Mouse (Mus musculus): Measurements from ENCODE around the gene Tbc1d12.
A peak's percentile ranks its signal among the peaks of the same experiment; 100 is the strongest.
"Not testable (repeated sequence)": the region's sequence is repeated elsewhere in the genome, so short reads cannot be mapped to it uniquely, and the experiment has no call there.

Tbc1d12 gene

DNA sequence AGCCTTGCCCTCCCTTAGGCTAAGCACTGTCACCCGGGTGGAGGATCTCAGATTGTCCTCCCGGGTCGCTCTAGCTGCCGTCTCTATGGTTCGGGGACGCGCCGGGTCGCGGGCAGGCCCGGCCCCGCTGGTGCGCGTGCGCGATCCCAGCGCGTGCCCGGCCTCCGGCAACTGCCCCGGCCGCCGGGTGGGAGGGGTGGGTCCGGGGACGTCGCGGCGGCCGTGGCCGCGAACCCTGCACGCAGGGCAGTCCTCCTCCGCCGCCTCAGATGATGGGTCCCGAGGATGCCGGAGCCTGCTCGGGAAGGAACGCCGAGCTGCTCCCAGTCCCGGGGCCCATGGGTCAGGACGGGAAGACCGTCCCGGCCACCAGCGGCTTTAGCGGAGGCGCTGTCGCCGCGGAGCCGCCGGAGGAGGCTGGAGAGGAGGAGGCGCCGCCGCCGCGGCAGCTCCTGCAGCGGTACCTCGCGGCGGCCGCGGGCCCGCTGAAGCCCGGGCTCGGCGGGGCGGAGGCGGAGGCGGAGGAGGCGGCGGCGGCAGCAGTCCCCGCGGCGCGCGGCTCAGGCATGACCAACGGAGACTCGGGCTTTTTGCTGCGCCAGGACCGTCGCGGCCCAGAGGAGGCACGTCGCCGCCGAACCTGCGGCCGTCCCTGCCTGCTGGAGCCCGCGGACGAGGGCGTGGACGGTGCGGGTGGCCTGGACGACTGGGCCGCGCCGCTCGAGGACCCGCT lies at the start of gene Tbc1d12:
TSS of gene Tbc1d12 (plus strand) at position 142 of the 733 bp plus-strand sequence.
- peak; percentile 92 for DNase-seq

- no peak for DNase-seq
These were observed 48.6 kb upstream of the Tbc1d12 start for GRCm38 (mm10) chr19:38787756-38788155.

DNA sequence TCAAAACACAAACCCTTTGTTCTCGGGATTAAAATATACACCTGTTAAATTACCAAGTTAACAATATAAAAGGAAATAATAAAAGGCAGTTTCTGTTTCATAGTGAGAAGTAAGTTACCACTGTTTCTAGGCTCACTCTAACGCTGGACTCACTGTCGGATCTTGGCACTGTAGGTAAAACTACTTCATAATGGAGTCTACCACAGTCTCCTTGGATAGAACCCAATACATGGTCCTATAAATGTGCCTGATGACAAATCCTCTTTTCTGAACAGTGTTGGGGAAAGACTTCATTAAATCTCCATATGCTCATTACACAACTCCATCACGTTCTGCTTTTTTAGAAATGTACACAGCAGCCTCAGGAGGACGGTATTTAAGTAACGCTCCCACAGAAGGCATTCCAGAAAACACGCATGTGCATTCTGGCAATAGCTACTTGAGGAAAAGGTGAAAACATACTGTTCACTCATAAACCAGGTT lies 42.8 kb upstream of the Tbc1d12 start:
- DNase-seq, result no peak

GRCm38 (mm10) chr19:38796546-38796945 lies 39.8 kb upstream of the Tbc1d12 start:
- DNase-seq, result no peak

GRCm38 (mm10) chr19:38798291-38798690 lies 38.1 kb upstream of the Tbc1d12 start:
- no peak for DNase-seq

GRCm38 (mm10) chr19:38798801-38799200 lies 37.6 kb upstream of the Tbc1d12 start:
- DNase-seq, result no peak

- DNase-seq, result no peak
These were observed 18.2 kb upstream of the Tbc1d12 start for GRCm38 (mm10) chr19:38818191-38818590.

DNA sequence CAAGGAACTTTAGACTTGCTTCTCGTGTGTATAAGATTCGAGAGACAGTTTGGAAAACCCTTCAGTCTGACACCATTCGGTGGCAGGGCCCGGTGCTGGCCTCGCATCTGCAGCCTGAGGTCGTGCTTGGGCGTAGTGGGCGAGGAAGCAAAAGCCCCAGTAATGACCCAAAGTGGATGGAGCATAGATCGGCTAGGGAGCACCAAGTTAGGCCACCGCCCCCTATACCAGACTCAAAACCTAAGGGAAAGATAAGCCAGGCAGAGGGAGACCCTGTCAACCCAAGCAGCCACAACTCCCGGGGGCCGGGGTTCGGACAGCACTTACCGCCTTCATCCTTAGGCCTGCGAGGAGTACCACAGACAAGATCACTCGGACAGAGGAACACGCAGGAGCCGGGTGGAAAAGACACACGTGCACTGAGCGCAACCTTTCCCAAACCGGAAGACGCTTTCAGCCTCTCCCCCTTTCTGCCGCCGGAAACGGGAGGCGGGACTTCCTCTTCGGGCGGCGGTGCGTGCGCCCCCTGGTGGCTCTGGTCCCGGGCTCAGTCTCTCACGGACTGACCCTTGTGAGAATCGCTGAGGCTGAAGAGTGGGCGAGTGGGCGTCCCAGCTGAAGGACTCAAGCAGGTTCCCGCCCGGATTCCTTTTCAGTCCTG lies 17.5 kb upstream of the Tbc1d12 start, which contains the start of gene Noc3l:
TSS of gene Noc3l (minus strand) at position 472 of the 661 bp plus-strand sequence.
- peak; percentile 91 for DNase-seq

DNA sequence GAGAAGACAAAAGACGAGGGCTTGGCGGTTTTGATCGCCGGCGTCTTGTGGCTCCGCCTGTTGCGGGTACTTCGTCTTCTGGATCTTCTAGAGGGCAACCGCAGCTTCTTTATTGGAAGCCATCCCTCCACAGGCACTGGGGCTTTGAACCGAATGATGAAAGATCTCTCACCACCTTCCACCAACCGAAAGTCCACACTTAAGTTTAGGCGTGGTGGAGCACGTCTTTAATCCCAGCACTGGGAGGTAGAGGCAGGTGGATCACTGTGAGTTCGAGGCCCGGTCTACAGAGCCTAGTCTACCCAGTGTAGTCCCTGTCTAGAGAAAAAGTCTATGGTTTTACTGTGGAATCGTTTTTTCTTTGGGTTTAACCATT lies 17.0 kb upstream of the Tbc1d12 start:
- no peak for DNase-seq

GRCm38 (mm10) chr19:38820186-38820804 lies 16.1 kb upstream of the Tbc1d12 start:
- no peak for DNase-seq

DNA sequence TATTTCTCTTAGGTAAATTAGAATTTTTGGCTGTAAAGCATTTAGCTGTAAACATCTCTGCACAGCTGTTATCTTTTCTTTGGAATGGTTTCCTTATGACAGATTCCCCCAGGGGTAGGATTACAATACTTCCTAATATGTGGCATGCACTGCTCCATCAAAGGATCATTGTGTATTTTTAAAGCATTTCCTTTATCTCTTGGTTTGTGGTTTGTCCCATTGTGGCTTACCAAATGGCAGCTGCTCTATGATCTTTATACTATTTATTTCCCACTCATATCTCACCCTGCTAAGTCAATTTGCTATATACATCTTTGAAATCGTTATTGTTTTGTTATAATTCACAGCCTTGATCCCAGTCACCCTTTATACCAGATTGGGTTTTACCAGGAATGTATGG lies 3.2 kb upstream of the Tbc1d12 start:
- DNase-seq, result no peak

DNA sequence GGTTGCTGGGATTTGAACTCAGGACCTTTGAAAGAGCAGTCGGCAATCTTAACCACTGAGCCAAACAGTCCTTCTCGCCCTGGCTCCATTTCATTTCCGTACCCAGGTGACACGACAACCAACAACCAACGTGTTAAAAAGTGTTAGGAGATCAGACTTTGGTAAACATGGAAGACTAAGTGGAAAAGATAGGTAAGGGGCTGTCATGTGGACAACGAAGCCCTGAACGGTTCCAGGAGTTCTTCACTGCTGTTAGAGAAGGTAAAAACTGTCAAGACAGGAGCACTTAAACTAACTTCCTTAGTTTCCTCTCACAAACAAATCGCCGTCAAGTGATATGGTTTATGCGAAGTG lies 318 bp upstream of the Tbc1d12 start:
- DNase-seq, result no peak

GRCm38 (mm10) chr19:38837171-38837641 lies 827 bp downstream of the Tbc1d12 start:
- peak; percentile 51 for DNase-seq

DNA sequence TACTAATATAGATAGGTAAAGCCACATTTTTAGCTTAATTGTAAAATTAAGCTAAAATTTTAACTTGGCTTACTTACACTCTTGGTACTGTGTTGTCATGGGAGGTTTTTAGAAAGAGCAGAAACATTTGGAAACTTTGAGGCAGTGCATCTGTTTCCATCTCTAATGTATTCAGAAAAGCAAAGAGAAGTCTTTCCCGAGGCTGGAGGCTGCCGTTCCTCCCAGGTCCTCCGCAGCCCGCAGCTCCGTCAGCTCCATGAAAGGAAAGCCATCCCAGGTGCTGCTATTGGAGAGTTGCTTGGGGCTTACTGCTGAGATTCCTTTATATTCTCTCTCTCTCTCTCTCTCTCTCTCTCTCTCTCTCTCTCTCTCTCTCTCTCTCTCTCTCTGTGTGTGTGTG lies 8.4 kb downstream of the Tbc1d12 start:
- no peak for DNase-seq

DNA sequence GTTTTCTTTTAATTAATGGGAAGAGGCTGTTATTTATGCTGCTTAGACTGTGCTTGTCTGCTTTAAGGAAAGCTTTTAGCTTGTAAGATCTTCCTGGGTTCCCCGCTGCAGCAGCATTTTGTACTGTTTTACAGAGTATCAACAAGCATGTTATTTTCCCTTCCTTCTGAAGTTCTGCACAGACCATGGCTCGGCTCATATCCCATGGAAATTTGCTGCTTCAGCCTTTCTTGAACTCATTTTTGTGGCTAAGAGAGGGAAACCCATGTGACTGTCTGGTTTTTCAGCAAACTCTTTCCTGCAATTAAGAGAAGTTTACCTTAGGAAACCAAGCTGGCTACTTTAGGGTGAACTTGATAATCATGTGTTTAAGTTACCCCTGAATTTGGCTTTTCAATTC lies 10.0 kb downstream of the Tbc1d12 start:
- DNase-seq, result no peak

GRCm38 (mm10) chr19:38858224-38858623 lies 21.8 kb downstream of the Tbc1d12 start:
- DNase-seq, result no peak

DNA sequence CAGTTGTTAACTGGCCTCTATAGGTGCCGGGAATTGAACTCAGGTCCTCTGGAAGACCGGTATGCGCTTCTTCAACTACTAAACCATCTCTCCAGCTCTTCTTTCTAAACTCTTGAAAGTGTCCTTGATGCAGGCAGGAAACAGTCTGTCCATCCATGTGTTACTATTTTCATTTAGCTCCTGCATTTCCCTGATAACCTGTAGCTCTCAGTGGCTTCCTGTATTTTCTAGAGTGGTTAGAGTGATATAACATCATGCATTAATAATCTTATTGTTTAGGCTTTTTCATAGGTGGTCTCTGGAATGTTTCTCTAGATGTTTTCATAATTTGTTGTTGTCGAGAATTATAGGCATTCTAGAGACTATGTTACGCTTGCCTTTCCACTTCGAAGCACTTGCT lies 26.1 kb downstream of the Tbc1d12 start:
- no peak for DNase-seq

DNA sequence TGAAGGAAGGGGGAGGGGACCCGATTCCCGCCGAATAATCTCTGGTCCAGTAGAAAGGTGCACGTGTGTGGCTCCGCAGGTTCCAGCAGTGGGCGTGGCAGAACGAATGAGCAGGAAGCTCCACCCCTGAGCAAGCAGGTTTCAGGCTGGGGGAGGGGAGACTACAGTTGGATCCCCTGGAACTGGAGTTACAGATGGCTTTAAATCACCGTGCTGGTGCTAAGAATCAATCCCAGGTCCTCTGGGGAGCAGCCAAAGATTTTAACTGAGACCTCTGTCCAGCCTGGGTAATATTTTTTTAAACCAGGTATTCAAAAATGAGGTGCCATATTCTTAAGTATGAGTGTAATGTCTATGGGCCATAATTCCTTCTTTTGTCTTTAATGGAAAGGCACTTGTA lies 38.4 kb downstream of the Tbc1d12 start:
- not testable (repeated sequence) for DNase-seq

- DNase-seq, result no peak
These were observed 43.9 kb downstream of the Tbc1d12 start for GRCm38 (mm10) chr19:38880300-38880699.

- DNase-seq, result peak; percentile 23
These were observed 65.1 kb downstream of the Tbc1d12 start for GRCm38 (mm10) chr19:38901146-38902135.

DNA sequence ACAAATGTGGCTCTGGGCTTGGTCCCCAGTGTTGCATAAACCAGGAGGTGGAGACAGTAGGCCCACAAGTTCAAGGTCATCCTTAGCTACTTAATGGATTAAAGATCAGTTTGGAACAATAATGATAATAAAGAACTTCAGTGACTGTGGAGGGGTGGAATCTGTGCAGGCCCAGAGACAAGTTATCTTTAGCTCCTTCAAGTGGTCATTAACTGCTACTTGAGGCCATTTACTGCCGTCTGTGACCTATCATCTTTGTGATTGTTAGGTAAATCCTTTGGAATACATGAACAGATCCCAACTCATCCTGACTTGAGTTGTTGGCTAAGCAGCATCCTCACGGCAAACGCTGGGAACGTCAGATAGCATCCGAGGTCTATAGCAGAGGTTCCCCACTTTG lies 66.1 kb downstream of the Tbc1d12 start:
- DNase-seq, result no peak

DNA sequence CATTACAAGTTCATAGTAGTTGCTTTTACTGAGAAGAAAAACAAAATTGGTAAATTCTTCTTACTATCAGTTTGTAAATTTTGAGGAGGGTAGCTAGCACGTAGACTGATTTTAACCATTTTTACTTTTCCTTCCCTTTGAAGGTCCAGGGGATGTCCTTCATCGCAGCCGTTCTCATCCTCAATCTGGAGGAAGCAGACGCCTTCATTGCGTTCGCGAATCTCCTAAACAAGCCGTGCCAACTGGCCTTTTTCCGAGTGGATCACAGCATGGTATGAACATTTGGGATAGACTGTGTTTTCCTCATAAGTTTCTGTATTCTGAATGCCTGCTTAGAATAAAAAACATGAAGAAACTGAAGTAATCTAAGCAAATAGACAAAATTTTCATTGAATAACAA lies 77.4 kb downstream of the Tbc1d12 start:
- peak; percentile 14 for DNase-seq

GRCm38 (mm10) chr19:38914926-38915325 lies 78.5 kb downstream of the Tbc1d12 start:
- DNase-seq, result no peak

Data from cerebellum, adult 9-10 months (tissue).